Mouse (Mus musculus) stomach, postnatal 0 days (tissue): Measurements from ENCODE around the gene Olfr761. TPM values are rescaled to one million over a fixed set of nuclear protein-coding genes. Genes with fewer than 3 reads are reported as not detected.
"Not testable (repeated sequence)": the region's sequence is repeated elsewhere in the genome, so short reads cannot be mapped to it uniquely, and the experiment has no call there.

Source experiments
- ATAC-seq: fragments of 200-750 bp; cut with Nextera tagmentation; 2 replicates; pipeline ENCODE4 v1.8.0; 2017; ENCODE audit not compliant: low FRiP score, low TSS enrichment
- DNase-seq: peaks from one replicate; pipeline ENCODE4 v3.0.0-alpha.2; 2016; ENCODE audit warnings: low spot score
- H3K27ac ChIP-seq: fragments of 300-500 bp; sonication (generic); replicated peaks from 2 replicates; pipeline ENCODE4 v1.5.1; 2014; ENCODE audit warnings: mild to moderate bottlenecking, control low read depth
- H3K27me3 ChIP-seq: fragments of 300-500 bp; sonication (generic); 2 replicates; pipeline ENCODE4 v1.6.1; 2014; ENCODE audit warnings: low read length; ENCODE audit not compliant: control insufficient read depth, insufficient read depth
- H3K36me3 ChIP-seq: fragments of 300-500 bp; sonication (generic); 2 replicates; pipeline ENCODE4 v1.6.1; 2014; ENCODE audit warnings: low read length, mixed read lengths; ENCODE audit not compliant: control insufficient read depth, insufficient read depth
- H3K4me1 ChIP-seq: fragments of 300-500 bp; sonication (generic); replicated peaks from 2 replicates; pipeline ENCODE4 v1.6.1; 2014; ENCODE audit warnings: antibody characterized with exemption; ENCODE audit not compliant: control insufficient read depth, insufficient read depth
- H3K4me2 ChIP-seq: fragments of 300-500 bp; sonication (generic); replicated peaks from 2 replicates; pipeline ENCODE4 v1.6.1; 2014; ENCODE audit warnings: low read depth, mild to moderate bottlenecking, control low read depth, moderate library complexity
- H3K4me3 ChIP-seq: fragments of 300-500 bp; sonication (generic); 2 replicates; pipeline ENCODE4 v1.5.1; 2014; ENCODE audit warnings: low read depth, low read length, control low read depth
- H3K9ac ChIP-seq: fragments of 300-500 bp; sonication (generic); 2 replicates; pipeline ENCODE4 v1.6.1; 2014; ENCODE audit warnings: mild to moderate bottlenecking, low read length, control low read depth, mixed read lengths
- H3K9me3 ChIP-seq: fragments of 300-500 bp; sonication (generic); 2 replicates; pipeline ENCODE4 v1.6.1; 2016; ENCODE audit warnings: low read length; ENCODE audit not compliant: control insufficient read depth
- CTCF ChIP-seq: IDR thresholded peaks from 2 replicates; pipeline ENCODE4 v1.5.1; 2016; ENCODE audit warnings: antibody characterized with exemption, low read depth, mild to moderate bottlenecking, moderate library complexity
- EP300 ChIP-seq: optimal IDR thresholded peaks from 2 replicates; pipeline ENCODE3; 2016; ENCODE audit warnings: antibody characterized with exemption
- WGBS: fragments of 180-500 bp; shearing (Covaris S2); extraction: QIAGEN DNeasy Blood & Tissue Kit; methylation state at CpG from one replicate; pipeline ENCODE4 v1.1.7; 2014; 5-methylcytosine and 5-hydroxymethylcytosine counted together
- polyA plus RNA-seq: library from polyadenylated mRNA; unstranded; fragments of >200 nt; fragmentation: Nextera tagmentation; extraction: Ambion mirVana; gene quantifications from 2 replicates; pipeline ENCODE4 v1.2.1, GENCODE M21; 2015

The Olfr761 gene
- polyA plus RNA-seq: not detected in 2 replicates

DNA sequence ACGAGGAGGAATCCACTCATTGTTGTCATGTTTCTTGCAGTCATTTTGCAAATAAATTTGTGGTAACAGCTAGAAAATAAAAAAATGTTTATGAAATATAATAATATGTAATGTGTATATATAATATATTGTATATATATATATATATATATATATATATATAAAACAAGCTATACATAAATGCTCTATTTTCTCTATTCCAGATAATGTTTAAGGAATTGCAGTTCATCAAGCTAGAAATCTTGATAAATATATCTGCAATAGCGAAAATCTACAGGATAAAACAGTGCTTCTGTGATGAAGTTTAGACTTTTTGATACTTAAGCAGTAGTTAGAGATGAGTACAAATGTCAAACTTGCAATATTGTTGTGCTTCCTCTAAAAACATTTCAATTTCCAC, at the start of gene Olfr761:
Gene Olfr761, minus strand, starts transcription at position 101 of the 400 bp plus-strand sequence.
- WGBS: 61% methylated on average over 2 of the region's 2 CpGs
- Histone ChIP-seq H3K9ac (no peak within 1 kb of the TSS), H3K4me1 (no peaks in the 10 kb centered on the region), H3K4me2 (no peak within 1 kb of the TSS), H3K4me3 (no peak within 1 kb of the TSS), H3K36me3 (no peaks in the 10 kb centered on the region), H3K27me3 (no peaks in the 10 kb centered on the region), H3K27ac (no peak within 1 kb of the TSS), H3K9me3 (no peaks in the 10 kb centered on the region)
- DNase-seq (no peak), ATAC-seq (no peak)
- TF ChIP-seq CTCF (no peak), EP300 (no peak)

DNA sequence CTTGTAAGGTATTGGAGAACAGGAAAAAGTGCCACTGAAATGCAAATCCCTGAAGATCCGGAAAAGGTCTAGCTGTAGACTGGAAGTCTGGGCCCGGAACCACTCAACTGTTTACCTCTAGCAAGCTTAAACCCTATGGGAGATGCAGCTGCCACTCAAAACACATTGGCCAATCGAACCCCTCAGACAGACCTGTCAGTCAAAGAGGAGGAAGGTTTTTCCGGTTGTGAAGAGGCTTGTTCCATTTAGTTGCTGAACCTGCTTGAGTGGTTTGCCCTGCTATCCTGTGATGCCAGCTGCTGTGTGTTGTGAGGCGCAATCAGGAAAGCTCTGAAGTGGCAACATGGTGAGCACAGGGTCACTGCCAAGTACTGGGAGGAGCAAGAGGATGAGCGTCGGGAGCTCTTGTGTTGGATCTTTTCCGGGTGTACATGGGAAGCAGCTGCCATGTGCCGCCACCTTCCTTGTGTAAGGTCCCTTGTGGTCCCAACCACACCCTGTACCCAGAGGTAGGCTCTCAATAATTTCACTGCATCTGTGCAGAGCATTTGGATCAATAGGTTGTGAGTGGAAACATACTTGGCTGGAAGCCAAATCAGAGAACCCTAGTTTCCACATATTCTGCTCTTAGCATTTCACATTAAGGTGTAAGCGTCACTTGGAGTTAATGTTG, 42.9 kb upstream of the Olfr761 start:
- no peak overlapping the region for H3K4me2 ChIP-seq
- DNase-seq (no peak), ATAC-seq (no peak)
- 60% methylated on average over 10 of the region's 10 CpGs for WGBS
- H3K9me3 ChIP-seq: no peaks in the 10 kb centered on the region
- TF ChIP-seq CTCF: no peak
- TF ChIP-seq EP300: no peak
- H3K36me3 ChIP-seq: no peaks in the 10 kb centered on the region
- H3K27me3 ChIP-seq: no peaks in the 10 kb centered on the region
- H3K27ac ChIP-seq: no peak overlapping the region
- no peaks in the 10 kb centered on the region for H3K4me1 ChIP-seq
- no peak overlapping the region for H3K9ac ChIP-seq
- no peak overlapping the region for H3K4me3 ChIP-seq

DNA sequence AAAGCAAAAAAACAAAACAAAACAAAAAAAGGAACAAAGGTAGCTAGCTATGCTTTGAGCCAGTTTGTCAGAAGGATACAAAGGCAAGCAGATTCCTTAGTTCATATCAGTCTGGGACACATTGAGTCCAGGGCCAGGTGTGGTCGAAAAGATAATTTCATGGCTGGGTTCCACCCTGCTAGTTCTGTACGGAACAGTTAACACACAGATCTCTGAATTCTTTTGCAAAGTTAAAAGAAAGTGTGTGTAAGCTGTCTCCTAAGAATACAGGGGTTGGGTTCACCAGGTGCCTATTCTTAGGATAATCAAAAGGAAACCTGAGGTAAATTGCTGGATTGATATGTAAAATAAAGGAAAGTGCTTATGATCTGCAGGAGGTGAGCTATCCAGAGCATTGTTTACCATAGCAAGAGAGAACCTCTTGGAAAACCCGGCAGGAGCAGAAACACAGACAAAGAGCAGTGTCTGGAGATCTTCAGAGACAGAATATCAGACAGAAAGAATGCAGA, 37.6 kb upstream of the Olfr761 start:
- no peak overlapping the region for H3K4me3 ChIP-seq
- ATAC-seq (no peak), DNase-seq (no peak)
- no peak overlapping the region for H3K27ac ChIP-seq
- no peaks in the 10 kb centered on the region for H3K36me3 ChIP-seq
- H3K9me3 ChIP-seq: no peaks in the 10 kb centered on the region
- no peak for TF ChIP-seq EP300
- H3K4me1 ChIP-seq: no peaks in the 10 kb centered on the region
- H3K27me3 ChIP-seq: no peaks in the 10 kb centered on the region
- WGBS: 52% methylated on average over 3 of the region's 3 CpGs
- H3K4me2 ChIP-seq: no peak overlapping the region
- no peak overlapping the region for H3K9ac ChIP-seq

DNA sequence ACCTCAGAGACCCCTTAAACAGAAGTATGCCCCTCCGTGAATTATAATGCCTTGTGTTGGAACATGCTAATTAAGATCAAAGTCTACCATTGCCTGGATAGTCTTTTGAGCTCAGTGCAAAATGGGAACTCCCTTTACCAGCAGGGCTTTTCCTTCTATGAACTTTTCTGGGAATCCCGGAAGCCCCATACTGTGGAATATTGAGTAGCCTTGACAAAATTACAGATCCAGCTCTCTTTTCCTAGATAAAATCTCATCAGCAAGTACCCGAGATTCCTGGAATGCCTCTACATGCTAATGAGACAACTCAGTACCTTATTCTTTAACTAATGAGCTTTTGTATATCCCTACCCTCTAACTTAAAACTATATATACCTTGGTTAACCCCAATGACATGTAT, 20.7 kb upstream of the Olfr761 start:
- no peaks in the 10 kb centered on the region for H3K36me3 ChIP-seq
- no peak overlapping the region for H3K9ac ChIP-seq
- no peak for TF ChIP-seq EP300
- no peak for TF ChIP-seq CTCF
- H3K4me1 ChIP-seq: no peaks in the 10 kb centered on the region
- no peak overlapping the region for H3K4me3 ChIP-seq
- H3K9me3 ChIP-seq: no peaks in the 10 kb centered on the region
- H3K27me3 ChIP-seq: no peaks in the 10 kb centered on the region
- H3K27ac ChIP-seq: no peak overlapping the region
- DNase-seq (no peak), ATAC-seq (no peak)
- 86% methylated on average over 3 of the region's 3 CpGs for WGBS
- H3K4me2 ChIP-seq: no peak overlapping the region

GRCm38 (mm10) chr17:37920248-37920647, 32.6 kb downstream of the Olfr761 start, which contains the start of gene Olfr128:
Olfr128 (plus strand) TSS chr17:37920548.
- ATAC-seq: no peak
- Histone ChIP-seq H3K4me3 (no peak within 1 kb of the TSS), H3K27me3 (no peaks in the 10 kb centered on the region), H3K36me3 (no peaks in the 10 kb centered on the region), H3K9ac (no peak within 1 kb of the TSS), H3K27ac (no peak within 1 kb of the TSS), H3K4me1 (no peaks in the 10 kb centered on the region), H3K9me3 (no peaks in the 10 kb centered on the region), H3K4me2 (no peak within 1 kb of the TSS)
- TF ChIP-seq CTCF: no peak
- TF ChIP-seq EP300: no peak
- DNase-seq: no peak

DNA sequence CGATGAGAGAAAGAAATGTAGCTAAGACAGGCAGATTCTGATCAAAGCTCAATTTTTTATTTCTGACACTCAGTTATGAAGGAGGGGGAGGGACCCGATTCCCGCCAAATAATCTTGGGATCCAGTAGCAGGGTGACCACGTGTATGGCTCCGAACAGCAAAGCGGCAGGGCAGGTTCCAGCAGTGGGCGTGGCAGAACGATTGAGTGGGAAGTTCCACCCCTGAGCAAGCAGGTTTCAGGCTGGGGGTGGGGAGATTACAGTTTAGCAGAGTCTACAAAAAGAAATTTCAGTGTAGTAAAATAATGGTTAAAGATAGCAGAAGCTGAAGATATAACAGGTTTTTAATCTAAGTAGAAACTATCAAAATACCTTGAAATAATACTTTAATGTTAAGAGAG, 46.1 kb downstream of the Olfr761 start:
- ATAC-seq, H3K4me3 ChIP-seq, H3K9me3 ChIP-seq, H3K27me3 ChIP-seq, H3K36me3 ChIP-seq, H3K27ac ChIP-seq, H3K4me2 ChIP-seq, H3K4me1 ChIP-seq, DNase-seq, H3K9ac ChIP-seq: not testable (repeated sequence)
- WGBS: 54% methylated on average over 8 of the region's 8 CpGs

Other genes starting within 250 kb of the Olfr761 start
- gene Olfr120, start 231.3 kb downstream of the Olfr761 start, polyA plus RNA-seq: not detected in 2 replicates
- not detected in 2 replicates for gene Olfr121, start 204.2 kb downstream of the Olfr761 start, polyA plus RNA-seq
- not detected in 2 replicates for gene Olfr122, start 184.5 kb downstream of the Olfr761 start, polyA plus RNA-seq
- gene Olfr123, start 159.6 kb downstream of the Olfr761 start, polyA plus RNA-seq: not detected in 2 replicates
- gene Olfr124, start 153.2 kb downstream of the Olfr761 start, polyA plus RNA-seq: not detected in 2 replicates
- gene Olfr125, start 120.1 kb downstream of the Olfr761 start, polyA plus RNA-seq: not detected in 2 replicates
- not detected in 2 replicates for gene Olfr126, start 105.6 kb downstream of the Olfr761 start, polyA plus RNA-seq
- gene Olfr127, start 52.6 kb downstream of the Olfr761 start, polyA plus RNA-seq: not detected in 2 replicates
- not detected in 2 replicates for gene Olfr128, start 32.5 kb downstream of the Olfr761 start, polyA plus RNA-seq
- not detected in 2 replicates for gene Olfr129, start 107.0 kb upstream of the Olfr761 start, polyA plus RNA-seq
- gene Olfr130, start 110.8 kb upstream of the Olfr761 start, polyA plus RNA-seq: not detected in 2 replicates
- gene Olfr131, start 135.6 kb upstream of the Olfr761 start, polyA plus RNA-seq: not detected in 2 replicates
- not detected in 2 replicates for gene Olfr132, start 181.4 kb upstream of the Olfr761 start, polyA plus RNA-seq
- not detected in 2 replicates for gene Olfr133, start 192.2 kb upstream of the Olfr761 start, polyA plus RNA-seq
- gene Olfr134, start 218.3 kb upstream of the Olfr761 start, polyA plus RNA-seq: not detected in 2 replicates